ENCODE assay signal across 25 mouse cellular contexts in the genomic region with DNA sequence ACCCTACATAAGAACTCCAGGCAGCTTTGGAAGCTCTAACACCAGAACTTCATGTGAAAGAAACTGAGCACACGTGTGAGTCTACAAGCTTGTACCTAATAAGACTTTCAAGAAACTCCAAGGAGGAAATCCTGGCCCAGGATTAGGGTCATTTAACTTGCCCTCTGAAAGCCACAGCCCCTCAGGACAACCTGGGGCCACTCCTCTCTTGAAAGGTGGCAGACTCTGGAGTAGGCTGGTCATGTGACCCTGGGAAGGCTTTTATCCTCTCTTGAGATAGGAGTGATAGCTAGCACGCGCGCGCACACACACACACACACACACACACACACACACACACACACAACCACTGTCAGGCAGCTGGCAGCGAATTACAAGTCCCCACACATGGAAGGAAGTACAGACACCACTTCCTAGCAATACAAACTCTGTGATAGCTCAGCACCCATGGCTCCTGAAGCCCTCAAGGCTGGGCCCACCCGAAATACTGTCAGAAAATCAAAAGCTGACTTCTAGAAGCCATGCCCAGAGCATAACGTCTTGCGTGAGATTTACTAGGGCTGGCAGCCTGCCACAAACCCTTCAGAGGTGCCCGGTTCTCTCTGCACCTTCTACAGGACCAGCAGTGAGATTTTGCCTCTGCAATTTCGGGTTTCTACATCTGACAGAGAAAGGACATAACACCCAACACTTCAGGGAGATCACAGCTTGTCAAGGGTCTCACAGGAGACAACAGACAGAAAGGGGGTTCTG. TPM values are rescaled to one million over a fixed set of nuclear protein-coding genes. Genes with fewer than 3 reads are reported as not detected.
DNase-seq lines count a peak whose midpoint lies in the region; ATAC-seq and TF ChIP-seq lines count a peak whose summit lies in the region.
"Had no signal": no experiment of that assay in that cellular context is flagged by ENCODE, and none has a peak within 500 bp of the region (broad histone marks: within the 10 kb centered on the region; RNA-seq: fewer than 3 reads in every experiment).

No protein-coding gene starts in this region.

- peaks cover 81% of the 10 kb centered on the region for H3K4me1 ChIP-seq in heart, embryonic 10.5 days
- no peaks in the 10 kb centered on the region for H3K4me1 ChIP-seq in MEL (ENCODE audit: control insufficient read depth in 1 of 2, insufficient read depth in 2 of 2, low read length in 2 of 2)
- peaks cover 4% of the 10 kb centered on the region; the same call in 1 of the 2 replicates for H3K4me1 ChIP-seq in intestine, embryonic 16.5 days (ENCODE audit: control insufficient read depth, insufficient read depth, low read length)

- no peak overlapping the region for H3K9ac ChIP-seq in MEL (ENCODE audit: control insufficient read depth, low read depth, low read length, poor library complexity, severe bottlenecking)
- no peak overlapping the region for H3K9ac ChIP-seq in intestine, embryonic 16.5 days (ENCODE audit: low read depth, low read length)
- H3K9ac ChIP-seq: embryonic facial prominence, embryonic 12.5 days; forebrain, postnatal 0 days had no signal

- no peak for TF ChIP-seq RAD21 in MEL (IDR thresholded peaks at IDR 0.05; ENCODE audit: low read depth, low read length)

- no peaks in the 10 kb centered on the region for H3K9me3 ChIP-seq in heart, embryonic 10.5 days
- no peaks in the 10 kb centered on the region for H3K9me3 ChIP-seq in MEL (replicated peaks; ENCODE audit: insufficient read depth, low read length)
- no peaks in the 10 kb centered on the region for H3K9me3 ChIP-seq in intestine, embryonic 16.5 days (ENCODE audit: control insufficient read depth, low read length)
- H3K9me3 ChIP-seq: embryonic facial prominence, embryonic 12.5 days had no signal

- no peaks in the 10 kb centered on the region for H3K27me3 ChIP-seq in heart, embryonic 10.5 days (ENCODE audit: insufficient read depth, poor library complexity, severe bottlenecking)
- no peaks in the 10 kb centered on the region for H3K27me3 ChIP-seq in MEL (ENCODE audit: control insufficient read depth in 1 of 2, insufficient read depth in 2 of 2, low read length in 2 of 2)
- no peaks in the 10 kb centered on the region for H3K27me3 ChIP-seq in intestine, embryonic 16.5 days (replicated peaks; ENCODE audit: control insufficient read depth, insufficient read depth, low read length)
- H3K27me3 ChIP-seq: embryonic facial prominence, embryonic 12.5 days had no signal

- peak overlapping the region; percentile 37 for H3K27ac ChIP-seq in heart, embryonic 10.5 days
- peak overlapping the region; percentile 78 for H3K27ac ChIP-seq in layer of hippocampus, adult 2 months
- H3K27ac ChIP-seq in MEL (ENCODE audit: control insufficient read depth, low read depth, low read length): no peak overlapping the region
- no peak overlapping the region for H3K27ac ChIP-seq in intestine, embryonic 16.5 days (ENCODE audit: low read length)
- H3K27ac ChIP-seq: embryonic facial prominence, embryonic 12.5 days had no signal

- no peak for TF ChIP-seq EP300 in MEL (IDR thresholded peaks at IDR 0.05; ENCODE audit: low read depth in 1 of 2, low read length in 2 of 2)

- H3K4me2 ChIP-seq in intestine, embryonic 16.5 days (ENCODE audit: low read depth, low read length): no peak overlapping the region
- H3K4me2 ChIP-seq: embryonic facial prominence, embryonic 12.5 days had no signal

- no peak overlapping the region for H3K4me3 ChIP-seq in heart, embryonic 10.5 days
- no peak overlapping the region for H3K4me3 ChIP-seq in layer of hippocampus, adult 2 months
- H3K4me3 ChIP-seq in MEL (ENCODE audit: control insufficient read depth in 1 of 2, insufficient read depth in 1 of 2, low read depth in 2 of 2, low read length in 2 of 2): no peak overlapping the region
- H3K4me3 ChIP-seq in intestine, embryonic 16.5 days (ENCODE audit: low read length): no peak overlapping the region
- H3K4me3 ChIP-seq: embryonic facial prominence, embryonic 12.5 days had no signal

- no peaks in the 10 kb centered on the region for H3K79me2 ChIP-seq in MEL (ENCODE audit: control insufficient read depth, insufficient read depth, low read length, poor library complexity)

- TF ChIP-seq POLR2A in MEL (IDR thresholded peaks at IDR 0.05; ENCODE audit: control insufficient read depth in 1 of 2, insufficient read depth in 1 of 2, low read depth in 1 of 2, low read length in 2 of 2, poor library complexity in 1 of 2): no peak

- H3K36me3 ChIP-seq in heart, embryonic 10.5 days: 0 out of 2 replicates have a peak, but pooled peaks cover 4% of the 10 kb centered on the region
- no peaks in the 10 kb centered on the region for H3K36me3 ChIP-seq in MEL (ENCODE audit: control insufficient read depth in 1 of 2, insufficient read depth in 2 of 2, low read length in 2 of 2)
- H3K36me3 ChIP-seq in intestine, embryonic 16.5 days (ENCODE audit: control insufficient read depth, insufficient read depth, low read length): no peaks in the 10 kb centered on the region
- H3K36me3 ChIP-seq: embryonic facial prominence, embryonic 12.5 days had no signal

- no peak for TF ChIP-seq CTCF in layer of hippocampus, adult 2 months (conservative IDR thresholded peaks at IDR 0.05)
- TF ChIP-seq CTCF in MEL (IDR thresholded peaks at IDR 0.05 in 2 of 3, conservative IDR thresholded peaks at IDR 0.05 in 1 of 3; ENCODE audit: control insufficient read depth in 1 of 3, insufficient read depth in 1 of 3, low read depth in 2 of 3, low read length in 3 of 3, poor library complexity in 1 of 3, severe bottlenecking in 1 of 3): no peak

- WGBS in heart, embryonic 10.5 days: 64% methylated on average over 11 of the region's 11 CpGs
- WGBS in intestine, embryonic 16.5 days: 74% methylated on average over 11 of the region's 11 CpGs

- no peak for DNase-seq in heart, embryonic 10.5 days (ENCODE audit: low spot score)
- DNase-seq in heart, adult 9 months (ENCODE audit: low spot score in 2 of 2): no peak
- no peak for DNase-seq in layer of hippocampus, adult 2 months (ENCODE audit: low spot score in 2 of 2)
- DNase-seq in layer of hippocampus, adult 9-11 months: no peak
- DNase-seq in 416B (ENCODE audit: low read depth) (peak; percentile 38), MEL (ENCODE audit: low read depth, low spot score) (no peak)
- no peak for DNase-seq in kidney, adult 11 months
- DNase-seq: adrenal gland, adult 2 months; forebrain, postnatal 0 days; kidney, adult 9 months; kidney, postnatal 36 days; right cerebral cortex, adult 18-20 months; thymus, postnatal 25 days had no signal

- ATAC-seq in intestine, embryonic 16.5 days: no peak
- ATAC-seq: forebrain, postnatal 0 days had no signal

TF ChIP-seq in MEL, 35 proteins besides CTCF, POLR2A, EP300 and RAD21:
- TF ChIP-seq JUND (IDR thresholded peaks at IDR 0.05; ENCODE audit: low read depth, low read length) (no peak), USF1 (IDR thresholded peaks at IDR 0.05; ENCODE audit: low read depth, low read length) (peak; percentile 69)

RNA-seq across cellular contexts. Expression of gene Ppfia4, which starts 4.4 kb away (rescaled TPM):
- 8.5 and 16.0 TPM in 2 replicates for polyA plus RNA-seq in heart, embryonic 10.5 days (2016; fragmentation: Nextera tagmentation; extraction: Ambion mirVana)
- total RNA-seq in layer of hippocampus, adult 2 months (2021): 10 to 100 TPM; 71.9 to 79.7 TPM
- not detected in 2 replicates for total RNA-seq in MEL (2012; rRNA removed)
- polyA plus RNA-seq in MEL (2012; ENCODE audit: insufficient read depth in 1 of 2, insufficient read length in 2 of 2, low read depth in 1 of 2, low replicate concordance in 2 of 2, missing spikeins in 1 of 2): under 1 TPM in 1 of 2 experiments, not detected in 1; 0.11 TPM
- polyA plus RNA-seq in intestine, embryonic 16.5 days (2015; fragmentation: Nextera tagmentation; extraction: Ambion mirVana): 4.6 and 4.7 TPM in 2 replicates

RNA-seq across cellular contexts. Expression of gene Tmem183a, which starts 24.6 kb away (rescaled TPM):
- 81.9 and 95.9 TPM in 2 replicates for polyA plus RNA-seq in heart, embryonic 10.5 days (2016; fragmentation: Nextera tagmentation; extraction: Ambion mirVana)
- total RNA-seq in layer of hippocampus, adult 2 months (2021): 10 to 100 TPM; 73.5 to 76.7 TPM
- total RNA-seq in MEL (2012; rRNA removed): 54.2 and 69.3 TPM in 2 replicates
- polyA plus RNA-seq in MEL (2012; ENCODE audit: insufficient read depth in 1 of 2, insufficient read length in 2 of 2, low read depth in 1 of 2, low replicate concordance in 2 of 2, missing spikeins in 1 of 2): 100 to 1,000 TPM in 1 of 2 experiments, 10 to 100 TPM in 1; 82.7 to 131 TPM
- polyA plus RNA-seq in intestine, embryonic 16.5 days (2015; fragmentation: Nextera tagmentation; extraction: Ambion mirVana): 84.9 and 88.6 TPM in 2 replicates

RNA-seq across cellular contexts. Expression of gene Myog, which starts 47.3 kb away (rescaled TPM):
- polyA plus RNA-seq in heart, embryonic 10.5 days (2016; fragmentation: Nextera tagmentation; extraction: Ambion mirVana): 0.86 and 2.3 TPM in 2 replicates
- not detected for total RNA-seq in layer of hippocampus, adult 2 months (2021)
- not detected in 2 replicates for total RNA-seq in MEL (2012; rRNA removed)
- not detected for polyA plus RNA-seq in MEL (2012; ENCODE audit: insufficient read depth in 1 of 2, insufficient read length in 2 of 2, low read depth in 1 of 2, low replicate concordance in 2 of 2, missing spikeins in 1 of 2)
- polyA plus RNA-seq in intestine, embryonic 16.5 days (2015; fragmentation: Nextera tagmentation; extraction: Ambion mirVana): 0.32 TPM in 2 replicates
- total RNA-seq: adrenal gland, adult 2 months; common myeloid progenitor, adult 5-6 weeks; layer of hippocampus, postnatal 25 days; left cerebral cortex, postnatal 14 days; megakaryocyte-erythroid progenitor cell, adult 5-6 weeks had no signal
- polyA plus RNA-seq: adrenal gland, adult 2 months; small intestine, adult 2 months had no signal

RNA-seq across cellular contexts. Expression of gene 4933406M09Rik, which starts 48.6 kb away (rescaled TPM):
- polyA plus RNA-seq in heart, embryonic 10.5 days (2016; fragmentation: Nextera tagmentation; extraction: Ambion mirVana): not detected in 2 replicates
- total RNA-seq in layer of hippocampus, adult 2 months (2021): not detected
- not detected in 2 replicates for total RNA-seq in MEL (2012; rRNA removed)
- polyA plus RNA-seq in MEL (2012; ENCODE audit: insufficient read depth in 1 of 2, insufficient read length in 2 of 2, low read depth in 1 of 2, low replicate concordance in 2 of 2, missing spikeins in 1 of 2): not detected
- 0.07 TPM in 1 of 2 replicates, not detected in the other for polyA plus RNA-seq in intestine, embryonic 16.5 days (2015; fragmentation: Nextera tagmentation; extraction: Ambion mirVana)
- total RNA-seq: adrenal gland, adult 2 months; common myeloid progenitor, adult 5-6 weeks; forebrain, postnatal 0 days; gastrocnemius, adult 18-20 months; layer of hippocampus, postnatal 25 days; left cerebral cortex, postnatal 14 days; megakaryocyte-erythroid progenitor cell, adult 5-6 weeks had no signal
- polyA plus RNA-seq: adrenal gland, adult 2 months; embryonic facial prominence, embryonic 12.5 days; forebrain, postnatal 0 days; heart, postnatal 0 days; limb, embryonic 14.5 days; liver, embryonic 16.5 days; neural tube, embryonic 11.5 days; small intestine, adult 2 months had no signal

Comparison
In these comparisons a context has a peak if more than half of its experiments do, and no peak if none do; other contexts are left out.
1. H3K27ac ChIP-seq: peak in heart, embryonic 10.5 days (single experiment) and layer of hippocampus, adult 2 months (single experiment); none in MEL (single experiment) and intestine, embryonic 16.5 days (single experiment).